Mouse (Mus musculus) cerebellum, adult 11-12 months (tissue): Measurements from ENCODE around the gene Brf1.

Source experiments
- DNase-seq: peaks from one replicate; pipeline ENCODE4 v3.0.0; 2022

Brf1 gene

GRCm38 (mm10) chr12:112938366-112938765 is 62.1 kb downstream of the Brf1 start:
- no peak for DNase-seq

- DNase-seq, result no peak
These were observed 62.6 kb downstream of the Brf1 start for GRCm38 (mm10) chr12:112937906-112938305.

- no peak for DNase-seq
These were observed 67.9 kb downstream of the Brf1 start for GRCm38 (mm10) chr12:112932647-112933046.

- DNase-seq, result peak; percentile 63
These were observed 70.7 kb downstream of the Brf1 start, which contains the start of gene Jag2 for GRCm38 (mm10) chr12:112929562-112930352. Gene Jag2, minus strand, starts transcription at chr12:112929776.

- DNase-seq, result peak; percentile 45
These were observed 71.9 kb downstream of the Brf1 start for GRCm38 (mm10) chr12:112928401-112929241.

- DNase-seq, result no peak
These were observed 73.2 kb downstream of the Brf1 start for GRCm38 (mm10) chr12:112927265-112927664.

GRCm38 (mm10) chr12:112925950-112926349 is 74.6 kb downstream of the Brf1 start:
- no peak for DNase-seq

- DNase-seq, result no peak
These were observed 78.0 kb downstream of the Brf1 start for GRCm38 (mm10) chr12:112922541-112922940.

- DNase-seq, result no peak
These were observed 79.0 kb downstream of the Brf1 start for GRCm38 (mm10) chr12:112921518-112921917.

- no peak for DNase-seq
These were observed 82.6 kb downstream of the Brf1 start for GRCm38 (mm10) chr12:112917906-112918305.

- DNase-seq, result no peak
These were observed 83.0 kb downstream of the Brf1 start for GRCm38 (mm10) chr12:112917486-112917885.

GRCm38 (mm10) chr12:112916698-112917400 is 83.7 kb downstream of the Brf1 start:
- DNase-seq, result no peak

- no peak for DNase-seq
These were observed 84.9 kb downstream of the Brf1 start for GRCm38 (mm10) chr12:112915587-112915986.

GRCm38 (mm10) chr12:112914527-112914926 is 86.0 kb downstream of the Brf1 start:
- no peak for DNase-seq

- peak; percentile 59 for DNase-seq
These were observed 87.4 kb downstream of the Brf1 start for GRCm38 (mm10) chr12:112912951-112913745.

- DNase-seq, result no peak
These were observed 88.8 kb downstream of the Brf1 start for GRCm38 (mm10) chr12:112911701-112912100.
